Mouse (Mus musculus) embryonic facial prominence, embryonic 14.5 days (tissue): ENCODE results near the gene Rasgrp2. TPM values are rescaled to one million over a fixed set of nuclear protein-coding genes. Genes with fewer than 3 reads are reported as not detected.

Experiments
- ATAC-seq: fragments of 200-750 bp; cut with Nextera tagmentation; 2 replicates; pipeline ENCODE4 v1.8.0; 2017; ENCODE audit warnings: low read depth, moderate number of reproducible peaks, moderate TSS enrichment
- DNase-seq: peaks from one replicate; pipeline ENCODE4 v3.0.0-alpha.2; 2015; ENCODE audit warnings: low spot score
- H3K27ac ChIP-seq: fragments of 300-500 bp; sonication (generic); replicated peaks from 2 replicates; pipeline ENCODE4 v1.5.1; 2014; ENCODE audit warnings: low read depth, mild to moderate bottlenecking, low read length, moderate library complexity
- H3K27me3 ChIP-seq: fragments of 300-500 bp; sonication (generic); replicated peaks from 2 replicates; pipeline ENCODE4 v1.6.1; 2014; ENCODE audit warnings: low read length; ENCODE audit not compliant: control insufficient read depth, insufficient read depth
- H3K36me3 ChIP-seq: fragments of 300-500 bp; sonication (generic); 2 replicates; pipeline ENCODE4 v1.6.1; 2014; ENCODE audit warnings: low read length, mixed read lengths; ENCODE audit not compliant: control insufficient read depth, insufficient read depth
- H3K4me1 ChIP-seq: fragments of 300-500 bp; sonication (generic); 2 replicates; pipeline ENCODE4 v1.6.1; 2014; ENCODE audit warnings: antibody characterized with exemption, low read length; ENCODE audit not compliant: control insufficient read depth, insufficient read depth
- H3K4me2 ChIP-seq: fragments of 300-500 bp; sonication (generic); 2 replicates; pipeline ENCODE4 v1.6.1; 2014; ENCODE audit warnings: low read depth, mild to moderate bottlenecking, low read length, moderate library complexity, mixed read lengths
- H3K4me3 ChIP-seq: fragments of 300-500 bp; sonication (generic); 2 replicates; pipeline ENCODE4 v1.5.1; 2014; ENCODE audit warnings: low read depth, mild to moderate bottlenecking, low read length
- H3K9ac ChIP-seq: fragments of 300-500 bp; sonication (generic); 2 replicates; pipeline ENCODE4 v1.6.1; 2014; ENCODE audit warnings: low read depth, mild to moderate bottlenecking, low read length, moderate library complexity, mixed read lengths
- H3K9me3 ChIP-seq: fragments of 300-500 bp; sonication (generic); 2 replicates; pipeline ENCODE4 v1.6.1; 2016; ENCODE audit warnings: low read length; ENCODE audit not compliant: control insufficient read depth
- WGBS: fragments of 180-500 bp; shearing (Covaris S2); extraction: QIAGEN DNeasy Blood & Tissue Kit; methylation state at CpG from one replicate; pipeline ENCODE4 v1.1.7; 2014; 5-methylcytosine and 5-hydroxymethylcytosine counted together
- polyA plus RNA-seq: library from polyadenylated mRNA; unstranded; fragments of >200 nt; fragmentation: Nextera tagmentation; extraction: Ambion mirVana; gene quantifications from 2 replicates; pipeline ENCODE4 v1.2.1, GENCODE M21; 2014

Rasgrp2 gene
- polyA plus RNA-seq, 1 experiment from 2014 or later = 48.2 TPM

DNA sequence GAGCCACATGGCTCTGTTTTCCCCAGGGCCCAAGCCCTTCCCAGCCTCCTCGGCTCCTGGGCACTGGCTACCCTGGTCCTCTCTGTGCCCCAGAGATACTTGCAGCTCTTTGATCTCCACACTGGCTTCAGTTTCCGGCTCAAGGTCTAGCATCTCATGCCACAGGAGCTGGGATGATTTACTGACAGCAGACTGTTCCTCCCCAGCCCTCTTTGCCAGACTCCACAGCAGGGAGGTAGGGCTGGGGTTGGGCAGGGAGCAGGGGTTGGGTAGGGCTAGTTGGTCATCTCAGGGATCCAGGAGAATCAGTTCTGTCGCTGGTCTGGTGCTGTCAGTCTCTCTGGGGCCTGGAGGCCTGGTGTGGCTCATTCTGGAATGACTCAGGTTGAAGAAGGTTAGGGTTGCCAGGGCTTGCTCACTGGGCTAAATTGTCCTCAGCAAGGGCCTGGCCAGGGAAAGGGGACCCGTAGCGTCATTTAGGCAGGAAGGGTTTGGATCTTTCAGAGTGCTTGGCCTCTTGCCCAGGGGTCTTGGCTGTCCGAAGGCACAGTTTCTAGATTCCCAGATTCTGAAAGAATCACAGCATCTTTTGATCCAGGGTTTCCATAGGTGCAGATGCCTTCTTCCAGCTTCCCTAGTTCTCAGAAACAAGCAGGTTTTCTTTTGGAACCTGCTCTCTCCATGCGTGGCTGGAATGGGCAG lies 47.7 kb downstream of the Rasgrp2 start:
- Histone ChIP-seq H3K27ac (no peak overlapping the region), H3K9me3 (no peaks in the 10 kb centered on the region), H3K4me3 (no peak overlapping the region), H3K4me1 (0 out of 2 replicates have a peak, but pooled peaks cover 4% of the 10 kb centered on the region), H3K4me2 (no peak overlapping the region), H3K36me3 (no peaks in the 10 kb centered on the region), H3K27me3 (no peaks in the 10 kb centered on the region), H3K9ac (no peak overlapping the region)
- DNase-seq (no peak), ATAC-seq (no peak)
- 61% methylated on average over 7 of the region's 7 CpGs for WGBS

DNA sequence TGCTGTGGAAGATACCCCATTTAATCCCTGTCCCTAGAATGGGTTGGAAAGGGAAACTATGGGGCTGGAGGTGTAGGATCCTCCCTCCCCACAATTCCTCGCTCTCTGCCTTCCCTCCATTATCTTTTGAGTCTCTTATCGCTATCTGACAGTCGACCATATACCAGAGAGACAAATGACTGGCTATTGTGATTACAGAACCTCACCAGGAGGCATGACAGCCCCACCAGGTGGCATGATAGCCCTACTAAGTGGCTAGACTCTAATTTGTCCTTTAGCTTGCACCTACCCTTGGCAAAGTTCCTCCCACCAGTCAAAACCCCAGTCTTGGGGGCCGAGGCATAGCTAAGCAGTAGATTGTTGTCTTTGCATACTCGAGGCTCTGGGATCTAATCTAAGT lies 49.6 kb downstream of the Rasgrp2 start:
- Histone ChIP-seq H3K4me2 (no peak overlapping the region), H3K27me3 (no peaks in the 10 kb centered on the region), H3K9me3 (no peaks in the 10 kb centered on the region), H3K4me1 (0 out of 2 replicates have a peak, but pooled peaks cover 4% of the 10 kb centered on the region), H3K36me3 (no peaks in the 10 kb centered on the region), H3K27ac (no peak overlapping the region), H3K4me3 (no peak overlapping the region), H3K9ac (no peak overlapping the region)
- ATAC-seq = no peak
- no peak for DNase-seq
- WGBS = 49% methylated on average over 5 of the region's 5 CpGs

DNA sequence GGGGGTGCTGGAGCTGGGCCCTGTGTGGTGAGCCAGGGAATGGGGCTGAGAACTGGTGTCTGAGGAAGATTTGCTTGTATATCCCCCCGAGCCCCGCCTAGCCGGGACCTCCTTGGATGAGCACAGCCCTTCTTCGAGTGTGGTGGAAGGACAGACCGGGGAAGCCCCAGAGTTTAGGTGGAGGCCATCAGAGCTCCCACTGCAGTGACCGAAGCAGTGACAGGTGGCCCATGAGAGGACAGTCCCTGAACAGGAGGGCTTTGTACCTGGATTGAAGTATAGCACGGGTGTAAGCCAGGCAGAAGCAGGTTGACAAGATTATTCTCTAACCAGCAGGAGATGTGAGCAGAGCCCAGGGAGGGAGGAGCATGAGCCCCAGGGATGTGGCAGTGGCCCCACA lies 50.7 kb downstream of the Rasgrp2 start:
- H3K36me3 ChIP-seq = no peaks in the 10 kb centered on the region
- 65% methylated on average over 7 of the region's 7 CpGs for WGBS
- ATAC-seq (no peak), DNase-seq (no peak)
- no peak overlapping the region for H3K4me3 ChIP-seq
- H3K9ac ChIP-seq = no peak overlapping the region
- no peak overlapping the region for H3K4me2 ChIP-seq
- no peaks in the 10 kb centered on the region for H3K9me3 ChIP-seq
- H3K4me1 ChIP-seq = 0 out of 2 replicates have a peak, but pooled peaks cover 4% of the 10 kb centered on the region
- no peaks in the 10 kb centered on the region for H3K27me3 ChIP-seq
- H3K27ac ChIP-seq = no peak overlapping the region

DNA sequence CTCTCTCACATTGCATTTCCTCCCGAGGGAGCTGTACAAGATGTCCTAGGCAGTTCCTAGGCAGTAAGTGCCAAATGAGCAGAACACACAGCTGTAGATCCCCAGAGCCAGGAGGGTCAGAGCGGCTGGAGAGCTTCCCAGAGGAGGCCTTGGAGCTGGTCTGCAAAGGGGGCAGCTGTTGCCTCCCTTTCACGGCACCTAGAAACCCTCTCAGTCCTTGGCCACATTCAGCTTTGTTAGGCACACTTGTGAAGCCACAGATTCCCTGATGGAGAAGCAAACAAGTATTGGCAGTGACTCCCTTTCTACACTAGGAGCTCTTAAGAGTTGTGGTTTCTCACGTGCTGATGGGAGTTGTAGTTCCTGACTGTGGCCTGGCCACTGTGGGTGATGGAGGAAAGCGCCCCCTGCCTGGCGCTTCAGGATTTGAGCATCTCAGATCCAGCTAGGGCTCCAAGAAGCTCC lies 52.9 kb downstream of the Rasgrp2 start:
- Histone ChIP-seq H3K4me1 (0 out of 2 replicates have a peak, but pooled peaks cover 4% of the 10 kb centered on the region), H3K4me2 (no peak overlapping the region), H3K4me3 (no peak overlapping the region), H3K9ac (0 out of 2 replicates have a peak overlapping the region, but pooled peaks have one; percentile 35), H3K36me3 (no peaks in the 10 kb centered on the region), H3K27ac (no peak overlapping the region), H3K27me3 (no peaks in the 10 kb centered on the region), H3K9me3 (no peaks in the 10 kb centered on the region)
- 23% methylated on average over 6 of the region's 6 CpGs for WGBS
- ATAC-seq (peak; percentile 91), DNase-seq (peak; percentile 93)

DNA sequence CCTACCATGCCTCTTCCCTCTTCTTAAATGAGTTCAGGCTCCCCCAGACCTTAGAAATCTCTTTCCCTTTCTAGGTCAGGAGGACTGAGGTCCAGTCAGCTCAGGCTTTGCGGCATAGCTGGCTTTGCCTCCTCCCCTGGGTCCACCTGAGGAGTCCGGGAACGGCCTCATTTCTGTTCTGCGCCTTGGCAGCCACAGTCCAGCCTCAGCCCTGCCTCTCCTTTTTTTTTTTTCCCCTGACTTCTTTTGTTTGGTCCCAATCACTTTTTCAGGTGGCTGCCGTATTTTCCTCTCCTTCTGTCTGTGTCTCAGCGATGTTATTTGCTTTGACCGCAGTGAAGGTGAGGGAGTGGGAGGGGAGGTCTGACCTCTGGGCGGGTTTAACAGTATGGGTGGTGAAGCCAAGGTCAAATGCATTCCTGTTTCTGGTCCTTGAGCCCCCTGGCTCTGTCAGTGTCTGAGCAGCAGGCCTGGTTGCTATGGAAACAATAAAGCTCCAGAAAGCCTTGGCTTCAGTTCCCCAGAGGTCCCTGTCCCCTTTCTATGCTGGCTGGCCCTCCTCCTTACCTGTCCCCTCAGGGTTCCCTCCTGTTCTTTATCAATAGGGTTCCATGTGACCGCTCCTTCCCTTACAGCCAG lies 53.7 kb downstream of the Rasgrp2 start:
- H3K27me3 ChIP-seq = no peaks in the 10 kb centered on the region
- no peaks in the 10 kb centered on the region for H3K9me3 ChIP-seq
- 0 out of 2 replicates have a peak, but pooled peaks cover 3% of the 10 kb centered on the region for H3K4me1 ChIP-seq
- no peak for ATAC-seq
- H3K4me2 ChIP-seq = no peak overlapping the region
- peak; percentile 11 for DNase-seq
- H3K9ac ChIP-seq = no peak overlapping the region
- no peak overlapping the region for H3K4me3 ChIP-seq
- no peaks in the 10 kb centered on the region for H3K36me3 ChIP-seq
- 62% methylated on average over 9 of the region's 9 CpGs for WGBS
- no peak overlapping the region for H3K27ac ChIP-seq

DNA sequence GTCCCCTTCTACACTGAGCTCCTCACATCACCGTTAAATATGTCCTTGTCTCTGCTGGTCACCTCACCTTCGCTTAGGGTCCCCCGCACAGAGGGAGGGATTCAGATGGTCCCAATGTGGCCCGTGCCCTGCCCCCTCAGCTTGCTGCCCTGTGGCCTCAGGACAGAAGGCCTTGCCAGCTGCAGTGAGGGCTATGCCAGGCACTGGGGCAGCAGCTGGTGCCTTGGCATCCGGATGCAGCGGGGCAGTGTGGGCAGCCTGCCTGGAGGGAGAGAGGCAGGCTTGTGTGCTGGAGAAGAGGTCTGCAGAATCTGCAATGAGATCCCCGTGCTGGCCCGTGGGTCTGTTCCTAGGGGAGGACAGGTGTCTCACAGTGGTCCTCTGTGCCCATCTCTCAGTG lies 54.2 kb downstream of the Rasgrp2 start:
- Histone ChIP-seq H3K9me3 (no peaks in the 10 kb centered on the region), H3K27me3 (no peaks in the 10 kb centered on the region), H3K36me3 (no peaks in the 10 kb centered on the region), H3K4me2 (no peak overlapping the region), H3K4me3 (no peak overlapping the region), H3K9ac (no peak overlapping the region), H3K27ac (no peak overlapping the region), H3K4me1 (no peaks in the 10 kb centered on the region)
- DNase-seq (no peak), ATAC-seq (no peak)
- WGBS = 86% methylated on average over 7 of the region's 8 CpGs

DNA sequence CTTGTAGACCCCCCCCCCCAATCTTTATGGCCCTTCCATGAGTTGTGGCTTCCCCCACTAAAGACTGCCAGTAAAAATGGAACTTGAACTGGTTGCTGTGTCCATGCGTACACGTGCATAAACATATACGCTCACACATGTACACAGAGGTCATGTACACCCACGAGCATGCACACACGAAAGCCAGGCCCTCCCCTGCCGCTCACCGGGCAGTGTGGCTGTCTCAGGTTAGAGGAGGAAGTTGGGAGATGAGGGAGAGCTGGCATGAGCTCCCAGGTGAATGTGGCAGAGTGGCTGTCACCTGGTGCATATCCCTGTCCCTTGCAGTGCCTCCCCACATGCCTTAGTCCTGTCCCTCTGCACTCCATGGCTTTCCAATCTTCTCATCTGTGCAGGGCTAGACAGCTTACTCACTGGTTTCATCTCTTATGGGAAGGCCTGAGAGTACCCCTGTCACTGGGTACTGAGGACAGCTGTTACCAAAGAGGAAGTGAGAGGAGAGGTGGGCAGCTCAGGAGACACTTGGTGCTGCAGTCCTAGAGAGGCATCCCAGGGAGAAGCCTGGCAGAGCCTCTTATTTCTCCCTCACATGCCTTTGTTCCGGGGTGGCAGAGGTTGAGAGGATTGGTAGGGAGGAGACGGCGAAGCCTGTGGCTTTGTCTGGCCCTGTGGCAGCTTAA lies 55.0 kb downstream of the Rasgrp2 start:
- Histone ChIP-seq H3K36me3 (no peaks in the 10 kb centered on the region), H3K9ac (no peak overlapping the region), H3K4me2 (no peak overlapping the region), H3K4me3 (no peak overlapping the region), H3K27me3 (no peaks in the 10 kb centered on the region), H3K4me1 (no peaks in the 10 kb centered on the region), H3K9me3 (no peaks in the 10 kb centered on the region), H3K27ac (no peak overlapping the region)
- DNase-seq = no peak
- 74% methylated on average over 10 of the region's 10 CpGs for WGBS
- ATAC-seq = no peak

DNA sequence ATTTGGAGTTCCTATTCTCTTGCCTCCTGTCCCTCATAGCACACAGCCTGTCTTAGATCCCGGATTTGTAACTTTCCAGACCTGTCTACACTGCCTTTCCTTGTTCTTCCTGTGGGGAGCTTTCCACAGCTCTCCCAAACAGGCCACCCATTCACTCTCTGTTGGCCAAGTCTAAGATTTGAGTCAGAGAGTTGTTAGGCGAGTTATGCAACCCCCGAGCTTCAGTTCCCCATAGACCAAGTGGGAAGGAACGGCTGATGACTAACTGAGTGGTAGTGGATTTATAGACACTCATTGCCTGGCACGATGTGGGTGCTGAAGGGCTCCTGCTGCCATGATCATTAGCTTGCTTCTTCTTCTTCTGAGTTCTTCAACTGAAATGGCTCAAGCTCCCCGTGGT lies 60.4 kb downstream of the Rasgrp2 start:
- no peaks in the 10 kb centered on the region for H3K36me3 ChIP-seq
- DNase-seq = no peak
- no peaks in the 10 kb centered on the region for H3K27me3 ChIP-seq
- no peak overlapping the region for H3K4me3 ChIP-seq
- H3K9ac ChIP-seq = no peak overlapping the region
- peaks cover 3% of the 10 kb centered on the region for H3K4me1 ChIP-seq
- WGBS = 79% methylated on average over 6 of the region's 6 CpGs
- no peaks in the 10 kb centered on the region for H3K9me3 ChIP-seq
- ATAC-seq = no peak
- no peak overlapping the region for H3K27ac ChIP-seq
- no peak overlapping the region for H3K4me2 ChIP-seq
